ENCODE assay signal across 13 mouse cellular contexts in genomic region chr1:134727256-134727655, GRCm38 (mm10).
A peak's percentile ranks its signal among the peaks of the same experiment; 100 is the strongest.
DNase-seq lines count a peak whose midpoint lies in the region; ATAC-seq and TF ChIP-seq lines count a peak whose summit lies in the region.
"Had no signal": no experiment of that assay in that cellular context is flagged by ENCODE, and none has a peak within 500 bp of the region (broad histone marks: within the 10 kb centered on the region; RNA-seq: fewer than 3 reads in every experiment).

No protein-coding gene starts in this region.

- WGBS in heart, embryonic 15.5 days, result 51% methylated on average over 8 of the region's 8 CpGs
- 79% methylated on average over 8 of the region's 8 CpGs for WGBS in heart, embryonic 10.5 days
- 33% methylated on average over 8 of the region's 8 CpGs for WGBS in lung, postnatal 0 days
- WGBS in stomach, embryonic 15.5 days, result 60% methylated on average over 8 of the region's 8 CpGs
- 63% methylated on average over 8 of the region's 8 CpGs for WGBS in liver, embryonic 12.5 days (ENCODE audit: insufficient replicate concordance)

- TF ChIP-seq EP300 in lung, postnatal 0 days (IDR thresholded peaks at IDR 0.05), result no peak

- H3K27ac ChIP-seq in heart, embryonic 15.5 days, result no peak overlapping the region
- H3K27ac ChIP-seq in heart, embryonic 10.5 days, result no peak overlapping the region
- no peak overlapping the region for H3K27ac ChIP-seq in lung, postnatal 0 days (ENCODE audit: low read length)
- H3K27ac ChIP-seq in stomach, embryonic 15.5 days, result peak overlapping the region; percentile 14; the same call in 1 of the 2 replicates
- H3K27ac ChIP-seq in liver, embryonic 12.5 days, result no peak overlapping the region
- H3K27ac ChIP-seq: forebrain, embryonic 10.5 days; hindbrain, postnatal 0 days; liver, embryonic 15.5 days had no signal

- H3K27me3 ChIP-seq in heart, embryonic 15.5 days, result peaks cover 4% of the 10 kb centered on the region; the same call in 1 of the 2 replicates
- peaks cover 26% of the 10 kb centered on the region; the same call in 1 of the 2 replicates for H3K27me3 ChIP-seq in heart, embryonic 10.5 days (ENCODE audit: insufficient read depth, poor library complexity, severe bottlenecking)
- H3K27me3 ChIP-seq in lung, postnatal 0 days (replicated peaks; ENCODE audit: insufficient read depth, low read length), result no peaks in the 10 kb centered on the region
- no peaks in the 10 kb centered on the region for H3K27me3 ChIP-seq in stomach, embryonic 15.5 days (replicated peaks)
- H3K27me3 ChIP-seq in liver, embryonic 12.5 days (replicated peaks), result peaks cover 47% of the 10 kb centered on the region
- H3K27me3 ChIP-seq: liver, embryonic 15.5 days had no signal

- DNase-seq in heart, embryonic 10.5 days (ENCODE audit: low spot score), result no peak
- peak; percentile 18 for DNase-seq in lung, postnatal 10 days
- DNase-seq in lung, postnatal 0 days (ENCODE audit: low spot score), result no peak
- peak; percentile 59 for DNase-seq in cerebellum, adult 8-10 months
- no peak for DNase-seq in spleen, postnatal 36 days (ENCODE audit: low spot score in 2 of 2)
- DNase-seq: B cell, adult 2 months had no signal

- 0 out of 2 replicates have a peak, but pooled peaks have one; percentile 5 for ATAC-seq in heart, embryonic 15.5 days (replicated peaks; ENCODE audit: insufficient number of reproducible peaks, insufficient read depth, low FRiP score, low read depth)
- ATAC-seq in lung, postnatal 0 days, result no peak
- peak; percentile 44; the same call in 1 of the 2 replicates for ATAC-seq in stomach, embryonic 15.5 days (ENCODE audit: insufficient read depth, low FRiP score, low read depth)
- no peak for ATAC-seq in liver, embryonic 12.5 days
- ATAC-seq: hindbrain, postnatal 0 days had no signal

- no peak overlapping the region for H3K9ac ChIP-seq in heart, embryonic 15.5 days
- H3K9ac ChIP-seq in lung, postnatal 0 days (replicated peaks; ENCODE audit: low read depth), result no peak overlapping the region
- H3K9ac ChIP-seq in stomach, embryonic 15.5 days, result no peak overlapping the region
- no peak overlapping the region for H3K9ac ChIP-seq in liver, embryonic 12.5 days
- H3K9ac ChIP-seq: liver, embryonic 15.5 days had no signal

- no peak overlapping the region for H3K4me3 ChIP-seq in heart, embryonic 15.5 days
- no peak overlapping the region for H3K4me3 ChIP-seq in heart, embryonic 10.5 days
- H3K4me3 ChIP-seq in lung, postnatal 0 days (ENCODE audit: low read depth, low read length), result no peak overlapping the region
- H3K4me3 ChIP-seq in stomach, embryonic 15.5 days (replicated peaks), result no peak overlapping the region
- H3K4me3 ChIP-seq in liver, embryonic 12.5 days, result no peak overlapping the region
- H3K4me3 ChIP-seq: forebrain, embryonic 10.5 days; liver, embryonic 15.5 days; myocyte had no signal

- no peaks in the 10 kb centered on the region for H3K4me1 ChIP-seq in heart, embryonic 15.5 days (replicated peaks)
- no peaks in the 10 kb centered on the region for H3K4me1 ChIP-seq in heart, embryonic 10.5 days
- H3K4me1 ChIP-seq in lung, postnatal 0 days (ENCODE audit: insufficient read depth, low read depth, low read length), result no peaks in the 10 kb centered on the region
- H3K4me1 ChIP-seq in stomach, embryonic 15.5 days, result 0 out of 2 replicates have a peak, but pooled peaks cover 13% of the 10 kb centered on the region
- no peaks in the 10 kb centered on the region for H3K4me1 ChIP-seq in liver, embryonic 12.5 days

- no peaks in the 10 kb centered on the region for H3K9me3 ChIP-seq in heart, embryonic 15.5 days (replicated peaks)
- H3K9me3 ChIP-seq in heart, embryonic 10.5 days, result no peaks in the 10 kb centered on the region
- no peaks in the 10 kb centered on the region for H3K9me3 ChIP-seq in lung, postnatal 0 days (ENCODE audit: low read length)
- no peaks in the 10 kb centered on the region for H3K9me3 ChIP-seq in stomach, embryonic 15.5 days
- no peaks in the 10 kb centered on the region for H3K9me3 ChIP-seq in liver, embryonic 12.5 days (replicated peaks)
- H3K9me3 ChIP-seq: forebrain, embryonic 10.5 days; liver, embryonic 15.5 days had no signal

- TF ChIP-seq CTCF in lung, postnatal 0 days (IDR thresholded peaks at IDR 0.05), result no peak

- H3K36me3 ChIP-seq in heart, embryonic 15.5 days, result no peaks in the 10 kb centered on the region
- H3K36me3 ChIP-seq in heart, embryonic 10.5 days, result no peaks in the 10 kb centered on the region
- H3K36me3 ChIP-seq in lung, postnatal 0 days (ENCODE audit: insufficient read depth, low read length), result no peaks in the 10 kb centered on the region
- no peaks in the 10 kb centered on the region for H3K36me3 ChIP-seq in stomach, embryonic 15.5 days
- no peaks in the 10 kb centered on the region for H3K36me3 ChIP-seq in liver, embryonic 12.5 days
- H3K36me3 ChIP-seq: forebrain, embryonic 10.5 days; liver, embryonic 15.5 days had no signal

- no peak overlapping the region for H3K4me2 ChIP-seq in heart, embryonic 15.5 days
- no peak overlapping the region for H3K4me2 ChIP-seq in lung, postnatal 0 days (replicated peaks; ENCODE audit: low read depth, low read length)
- no peak overlapping the region for H3K4me2 ChIP-seq in stomach, embryonic 15.5 days
- no peak overlapping the region for H3K4me2 ChIP-seq in liver, embryonic 12.5 days
- H3K4me2 ChIP-seq: liver, embryonic 15.5 days had no signal

Comparison
In these comparisons a context has a peak if more than half of its experiments do, and no peak if none do; other contexts are left out.
1. DNase-seq: peak in lung, postnatal 10 days (single experiment) and cerebellum, adult 8-10 months (single experiment); none in heart, embryonic 10.5 days (single experiment), lung, postnatal 0 days (single experiment) and spleen, postnatal 36 days (0 of 2).
2. ATAC-seq: peak in heart, embryonic 15.5 days (single experiment) and stomach, embryonic 15.5 days (single experiment); none in lung, postnatal 0 days (single experiment) and liver, embryonic 12.5 days (single experiment).